Mouse (Mus musculus) hindbrain, embryonic 16.5 days (tissue): Measurements from ENCODE around the gene Dnajb12. TPM values are rescaled to one million over a fixed set of nuclear protein-coding genes. Genes with fewer than 3 reads are reported as not detected.

Experiments used
- ATAC-seq: fragments of 200-750 bp; cut with Nextera tagmentation; 2 replicates; pipeline ENCODE4 v1.8.0; 2017; ENCODE audit warnings: moderate TSS enrichment, moderate library complexity
- H3K27ac ChIP-seq: fragments of 300-500 bp; sonication (generic); 2 replicates; pipeline ENCODE4 v1.5.1; 2014; ENCODE audit warnings: low read depth, mild to moderate bottlenecking, control low read depth, low read length, moderate library complexity
- H3K27me3 ChIP-seq: fragments of 300-500 bp; sonication (generic); replicated peaks from 2 replicates; pipeline ENCODE4 v1.6.1; 2014; ENCODE audit warnings: low read length; ENCODE audit not compliant: control insufficient read depth, insufficient read depth
- H3K36me3 ChIP-seq: fragments of 300-500 bp; sonication (generic); 2 replicates; pipeline ENCODE4 v1.6.1; 2014; ENCODE audit warnings: mild to moderate bottlenecking, low read length, moderate library complexity, mixed read lengths; ENCODE audit not compliant: control insufficient read depth, insufficient read depth
- H3K4me1 ChIP-seq: fragments of 300-500 bp; sonication (generic); 2 replicates; pipeline ENCODE4 v1.6.1; 2014; ENCODE audit warnings: low read depth, low read length; ENCODE audit not compliant: control insufficient read depth, insufficient read depth
- H3K4me2 ChIP-seq: fragments of 300-500 bp; sonication (generic); 2 replicates; pipeline ENCODE4 v1.6.1; 2014; ENCODE audit warnings: mild to moderate bottlenecking, low read length, control low read depth, moderate library complexity
- H3K4me3 ChIP-seq: fragments of 300-500 bp; sonication (generic); 2 replicates; pipeline ENCODE4 v1.5.1; 2014; ENCODE audit warnings: mild to moderate bottlenecking, low read length, control low read depth, moderate library complexity
- H3K9ac ChIP-seq: fragments of 300-500 bp; sonication (generic); 2 replicates; pipeline ENCODE4 v1.6.1; 2014; ENCODE audit warnings: low read depth, mild to moderate bottlenecking, control low read depth, low read length, moderate library complexity
- H3K9me3 ChIP-seq: fragments of 300-500 bp; sonication (generic); 2 replicates; pipeline ENCODE4 v1.6.1; 2014; ENCODE audit warnings: mild to moderate bottlenecking, low read length, moderate library complexity; ENCODE audit not compliant: control insufficient read depth
- WGBS: fragments of 180-500 bp; shearing (Covaris S2); extraction: QIAGEN DNeasy Blood & Tissue Kit; methylation state at CpG from one replicate; pipeline ENCODE4 v1.1.7; 2014; 5-methylcytosine and 5-hydroxymethylcytosine counted together
- polyA plus RNA-seq: library from polyadenylated mRNA; unstranded; fragments of >200 nt; fragmentation: Nextera tagmentation; extraction: Ambion mirVana; gene quantifications from 2 replicates; pipeline ENCODE4 v1.2.1, GENCODE M21; 2015

The Dnajb12 gene
- polyA plus RNA-seq, 1 experiment from 2014 or later, result 20.6 TPM

GRCm38 (mm10) chr10:59898935-59899334 is 19.6 kb downstream of the Dnajb12 start:
- H3K4me1 ChIP-seq, result peaks cover 64% of the 10 kb centered on the region
- H3K4me2 ChIP-seq, result no peak overlapping the region
- peak overlapping the region; percentile 64 for H3K9ac ChIP-seq
- peak overlapping the region; percentile 97 for H3K27ac ChIP-seq
- no peak for ATAC-seq
- WGBS, result 9% methylated on average over 2 of the region's 2 CpGs
- H3K36me3 ChIP-seq, result peaks cover 8% of the 10 kb centered on the region; the same call in 1 of the 2 replicates
- H3K9me3 ChIP-seq, result no peaks in the 10 kb centered on the region
- H3K4me3 ChIP-seq, result no peak overlapping the region
- H3K27me3 ChIP-seq, result no peaks in the 10 kb centered on the region

- peak overlapping the region; percentile 38 for H3K4me2 ChIP-seq
- peaks cover 64% of the 10 kb centered on the region for H3K4me1 ChIP-seq
- H3K9ac ChIP-seq, result peak overlapping the region; percentile 64
- H3K27me3 ChIP-seq, result no peaks in the 10 kb centered on the region
- peak; percentile 93 for ATAC-seq
- H3K9me3 ChIP-seq, result no peaks in the 10 kb centered on the region
- H3K4me3 ChIP-seq, result no peak overlapping the region
- peaks cover 8% of the 10 kb centered on the region; the same call in 1 of the 2 replicates for H3K36me3 ChIP-seq
- 6% methylated on average over 17 of the region's 21 CpGs for WGBS
- peak overlapping the region; percentile 97 for H3K27ac ChIP-seq
These were observed 20.2 kb downstream of the Dnajb12 start for GRCm38 (mm10) chr10:59899341-59900173.

GRCm38 (mm10) chr10:59900174-59900435 is 20.7 kb downstream of the Dnajb12 start:
- Histone ChIP-seq H3K27me3 (no peaks in the 10 kb centered on the region), H3K9me3 (no peaks in the 10 kb centered on the region), H3K27ac (peak overlapping the region; percentile 97), H3K4me2 (peak overlapping the region; percentile 26; the same call in 1 of the 2 replicates), H3K4me1 (peaks cover 59% of the 10 kb centered on the region), H3K9ac (peak overlapping the region; percentile 42), H3K4me3 (no peak overlapping the region), H3K36me3 (peaks cover 8% of the 10 kb centered on the region; the same call in 1 of the 2 replicates)
- WGBS, result 25% methylated on average over 4 of the region's 4 CpGs
- ATAC-seq, result no peak

- peak overlapping the region; percentile 97 for H3K27ac ChIP-seq
- H3K4me2 ChIP-seq, result no peak overlapping the region
- no peak for ATAC-seq
- H3K9ac ChIP-seq, result no peak overlapping the region
- H3K36me3 ChIP-seq, result peaks cover 5% of the 10 kb centered on the region; the same call in 1 of the 2 replicates
- H3K9me3 ChIP-seq, result no peaks in the 10 kb centered on the region
- no peak overlapping the region for H3K4me3 ChIP-seq
- peaks cover 59% of the 10 kb centered on the region for H3K4me1 ChIP-seq
- H3K27me3 ChIP-seq, result no peaks in the 10 kb centered on the region
- 47% methylated on average over 4 of the region's 4 CpGs for WGBS
These were observed 21.6 kb downstream of the Dnajb12 start for GRCm38 (mm10) chr10:59900939-59901338.

GRCm38 (mm10) chr10:59901463-59901862 is 22.1 kb downstream of the Dnajb12 start:
- H3K27ac ChIP-seq, result peak overlapping the region; percentile 97
- no peak overlapping the region for H3K9ac ChIP-seq
- H3K27me3 ChIP-seq, result no peaks in the 10 kb centered on the region
- peaks cover under 1% of the 10 kb centered on the region; the same call in 1 of the 2 replicates for H3K36me3 ChIP-seq
- no peak overlapping the region for H3K4me3 ChIP-seq
- H3K4me1 ChIP-seq, result peaks cover 56% of the 10 kb centered on the region
- ATAC-seq, result no peak
- 92% methylated on average over 1 of the region's 1 CpGs for WGBS
- no peak overlapping the region for H3K4me2 ChIP-seq
- H3K9me3 ChIP-seq, result no peaks in the 10 kb centered on the region

GRCm38 (mm10) chr10:59901986-59902605 is 22.7 kb downstream of the Dnajb12 start:
- H3K36me3 ChIP-seq, result no peaks in the 10 kb centered on the region
- ATAC-seq, result no peak
- 54% methylated on average over 8 of the region's 8 CpGs for WGBS
- no peaks in the 10 kb centered on the region for H3K9me3 ChIP-seq
- H3K4me1 ChIP-seq, result peaks cover 50% of the 10 kb centered on the region
- no peak overlapping the region for H3K4me3 ChIP-seq
- no peaks in the 10 kb centered on the region for H3K27me3 ChIP-seq
- peak overlapping the region; percentile 97; the same call in 1 of the 2 replicates for H3K27ac ChIP-seq
- H3K9ac ChIP-seq, result no peak overlapping the region
- no peak overlapping the region for H3K4me2 ChIP-seq

GRCm38 (mm10) chr10:59902606-59902990 is 23.2 kb downstream of the Dnajb12 start:
- H3K9me3 ChIP-seq, result no peaks in the 10 kb centered on the region
- H3K27me3 ChIP-seq, result no peaks in the 10 kb centered on the region
- no peak overlapping the region for H3K9ac ChIP-seq
- no peak overlapping the region for H3K4me3 ChIP-seq
- ATAC-seq, result no peak
- peaks cover 46% of the 10 kb centered on the region for H3K4me1 ChIP-seq
- H3K4me2 ChIP-seq, result no peak overlapping the region
- no peaks in the 10 kb centered on the region for H3K36me3 ChIP-seq
- WGBS, result 56% methylated on average over 8 of the region's 8 CpGs
- H3K27ac ChIP-seq, result peak overlapping the region; percentile 29; the same call in 1 of the 2 replicates

- Histone ChIP-seq H3K36me3 (no peaks in the 10 kb centered on the region), H3K9ac (peak overlapping the region; percentile 41), H3K9me3 (no peaks in the 10 kb centered on the region), H3K27me3 (no peaks in the 10 kb centered on the region), H3K4me1 (peaks cover 46% of the 10 kb centered on the region), H3K4me3 (no peak overlapping the region), H3K4me2 (no peak overlapping the region), H3K27ac (peak overlapping the region; percentile 34)
- WGBS, result 54% methylated on average over 7 of the region's 7 CpGs
- no peak for ATAC-seq
These were observed 23.8 kb downstream of the Dnajb12 start for GRCm38 (mm10) chr10:59903170-59903569.

GRCm38 (mm10) chr10:59907080-59907609 is 27.8 kb downstream of the Dnajb12 start:
- 70% methylated on average over 3 of the region's 3 CpGs for WGBS

More at GRCm38 (mm10) chr10:59907080-59907609, 27.8 kb downstream of the Dnajb12 start:
- Histone ChIP-seq H3K4me1 (peaks cover 34% of the 10 kb centered on the region), H3K9me3 (no peaks in the 10 kb centered on the region), H3K9ac (no peak overlapping the region), H3K27ac (no peak overlapping the region), H3K36me3 (no peaks in the 10 kb centered on the region), H3K27me3 (no peaks in the 10 kb centered on the region), H3K4me3 (no peak overlapping the region), H3K4me2 (no peak overlapping the region)
- peak; percentile 1; the same call in 1 of the 2 replicates for ATAC-seq
